Mouse (Mus musculus): ENCODE measurements at regions not wholly inside any gene's neighbourhood (a gene's known extent, or its start where the extent isn't known, plus 50 kb on each side); places are given as distances from the start of the nearest gene placed in this dataset.

GRCm38 (mm10) chr14:120766451-120766850 lies 144.6 kb upstream of the Ipo5 start:
- no peak for TF ChIP-seq CTCF (IDR thresholded peaks at IDR 0.05; ENCODE audit: control insufficient read depth, insufficient read depth, insufficient read length)
- no peak for TF ChIP-seq USF1 (IDR thresholded peaks at IDR 0.05; ENCODE audit: low read depth)
- no peak for TF ChIP-seq MAX (IDR thresholded peaks at IDR 0.05)
- TF ChIP-seq FOSL1 (IDR thresholded peaks at IDR 0.05; ENCODE audit: insufficient read depth, low read length, poor library complexity, severe bottlenecking) = no peak
- TF ChIP-seq MYOG (IDR thresholded peaks at IDR 0.05; ENCODE audit: control insufficient read depth, extremely low read depth, insufficient read length) = no peak
- TF ChIP-seq CEBPB (IDR thresholded peaks at IDR 0.05; ENCODE audit: low read depth) = no peak
- TF ChIP-seq MYOD1 (IDR thresholded peaks at IDR 0.05; ENCODE audit: control insufficient read depth, insufficient read length, low read depth) = no peak

Measured in C2C12 (cell line).